Mouse (Mus musculus) cerebellum, adult 9-11 months (tissue): ENCODE results near the gene Ninj1.

ENCODE experiments used
- DNase-seq: peaks from one replicate; pipeline ENCODE4 v3.0.0; 2022

Gene Ninj1

GRCm38 (mm10) chr13:49198734-49199133, 11.4 kb downstream of the Ninj1 start:
- no peak for DNase-seq

DNA sequence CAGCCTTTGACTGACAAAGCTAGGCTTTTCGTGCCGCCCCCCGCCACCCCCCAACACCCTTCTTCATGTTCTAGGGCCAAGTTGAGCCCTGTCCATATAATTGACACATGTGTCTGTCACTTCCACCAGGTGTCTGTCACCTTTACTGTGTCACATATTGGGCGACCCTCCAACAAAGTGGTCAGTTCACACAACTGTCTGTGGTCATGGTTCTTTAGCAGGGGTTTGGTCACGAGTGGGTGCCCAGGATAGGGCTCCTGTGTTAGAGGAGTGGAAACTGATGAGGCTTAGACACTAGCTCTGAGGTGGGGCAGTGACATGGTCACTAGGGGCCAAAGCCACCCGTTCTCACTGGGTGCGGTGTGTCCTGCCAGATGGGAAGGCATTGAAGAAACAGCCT, 12.6 kb downstream of the Ninj1 start:
- DNase-seq = no peak

DNA sequence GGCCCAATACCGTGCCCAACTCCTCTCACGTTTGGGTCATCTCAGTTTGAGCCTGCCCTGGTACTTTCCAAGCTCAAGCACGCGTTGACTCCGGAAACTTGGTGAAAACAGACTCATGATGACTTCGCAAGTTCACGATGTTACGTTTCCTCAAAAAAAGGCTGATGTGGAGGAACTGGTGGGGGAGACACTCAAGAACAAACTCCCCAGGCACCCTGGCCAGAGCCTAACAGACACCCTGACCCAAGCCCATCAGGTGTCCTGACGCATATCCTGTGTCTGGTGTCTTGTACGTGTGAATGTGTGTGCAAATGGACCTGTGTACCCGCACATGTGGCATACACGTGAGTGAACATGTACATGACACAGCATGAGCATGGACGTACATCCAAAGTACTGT, 13.4 kb downstream of the Ninj1 start:
- DNase-seq = no peak

DNA sequence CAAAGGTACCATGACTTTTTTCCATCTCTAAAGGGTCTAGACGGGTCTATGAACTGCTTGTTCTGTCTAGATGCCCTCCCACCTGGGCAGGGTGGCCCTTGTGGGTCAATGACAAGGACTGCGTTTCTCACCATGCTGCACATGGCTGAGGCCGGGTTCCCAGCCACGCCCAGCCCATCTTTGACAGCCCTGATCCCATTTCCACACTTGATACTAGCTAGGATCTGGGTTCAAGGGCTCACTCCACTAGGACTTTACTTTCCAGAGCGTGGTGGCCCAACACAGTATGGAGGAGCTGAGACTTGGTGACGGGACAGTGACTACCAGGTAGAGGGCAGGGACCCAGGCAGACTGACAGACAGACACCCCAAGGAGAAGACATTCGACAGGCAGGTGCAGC, 15.3 kb downstream of the Ninj1 start:
- no peak for DNase-seq

DNA sequence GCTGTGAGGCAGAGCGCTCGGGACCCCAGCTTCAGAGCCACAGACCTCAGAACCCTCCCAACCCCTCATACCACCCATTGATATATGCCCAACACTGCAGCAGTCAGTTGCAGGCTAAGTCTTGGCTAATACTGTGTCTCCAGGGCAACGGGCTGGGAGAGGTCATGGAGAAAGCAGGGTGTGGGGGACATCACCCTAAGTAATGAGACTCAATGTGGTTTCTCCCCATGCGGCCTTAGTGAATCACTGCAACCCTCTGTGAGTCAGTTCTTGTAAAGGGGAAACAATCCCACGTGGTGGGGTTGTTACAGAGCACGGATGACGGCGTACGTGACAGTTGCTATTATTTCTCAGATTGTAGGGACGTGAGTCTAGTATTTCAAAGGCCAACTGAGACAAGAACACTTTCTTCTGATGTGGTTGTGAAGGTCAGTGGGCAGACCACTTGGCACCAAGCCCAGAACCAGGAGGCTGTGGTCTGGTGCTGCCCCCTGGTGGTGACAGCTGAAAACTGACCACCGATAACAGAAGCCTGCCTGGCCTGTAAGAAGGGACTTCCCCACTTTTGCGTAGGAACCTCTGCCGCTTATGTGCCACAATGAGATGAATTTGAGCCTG, 18.2 kb downstream of the Ninj1 start:
- DNase-seq = peak; percentile 78

GRCm38 (mm10) chr13:49206341-49206740, 19.1 kb downstream of the Ninj1 start:
- DNase-seq = no peak

DNA sequence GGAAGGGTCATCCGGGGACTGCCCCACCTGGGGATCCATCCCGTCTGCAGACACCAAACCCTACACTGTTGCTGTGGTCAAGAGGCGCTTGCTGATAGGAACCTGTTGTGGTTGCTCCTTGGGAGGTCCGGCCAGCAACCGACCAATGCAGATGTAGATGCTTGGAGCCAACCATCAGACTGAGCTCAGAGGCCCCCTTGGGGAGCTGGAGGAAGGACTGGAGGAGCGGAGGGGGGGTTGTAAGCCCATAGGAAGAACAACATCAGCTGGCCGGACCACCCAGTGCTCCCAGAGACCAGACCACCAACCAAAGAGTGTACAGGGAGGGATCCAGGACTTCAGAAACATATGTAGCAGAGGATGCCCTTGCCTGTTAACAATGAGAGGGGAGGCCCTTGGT, 22.0 kb downstream of the Ninj1 start:
- no peak for DNase-seq

DNA sequence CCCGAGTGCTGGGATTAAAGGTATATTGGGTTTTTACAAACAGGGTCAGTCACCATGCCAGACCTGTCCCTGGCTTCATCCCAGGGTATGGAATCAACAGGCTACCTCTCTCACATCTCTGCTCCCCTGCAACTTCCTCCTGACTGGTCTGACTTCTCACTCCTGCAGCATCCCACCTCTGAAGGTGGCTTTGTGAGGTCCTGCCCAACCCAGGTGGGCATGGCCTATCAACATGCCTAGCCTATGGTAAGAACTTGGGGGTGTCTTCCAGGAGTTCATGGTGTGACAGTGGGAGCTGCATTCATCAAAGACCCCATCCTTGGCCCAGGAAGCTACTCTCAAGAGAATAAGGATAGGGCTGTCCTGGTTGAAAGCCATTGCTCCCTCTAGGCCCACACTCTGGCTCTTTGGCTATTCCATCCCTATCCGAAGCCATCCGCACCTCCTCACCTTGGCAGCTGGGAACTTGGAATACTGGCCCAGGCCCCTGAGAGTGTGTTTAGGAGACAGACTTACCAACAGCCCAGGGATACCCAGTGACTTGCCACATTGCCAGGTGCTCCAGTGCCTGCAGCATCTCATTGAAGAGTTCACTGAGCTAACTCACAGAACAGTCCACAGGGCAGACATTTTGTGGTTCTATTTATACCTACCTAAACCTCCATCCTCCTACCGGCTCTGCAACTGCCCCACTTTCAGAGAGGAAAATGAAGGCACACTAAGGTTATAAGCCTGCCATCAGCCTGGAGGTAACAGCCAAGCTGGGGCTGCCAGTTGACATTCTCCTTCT, 25.6 kb downstream of the Ninj1 start:
- peak; percentile 54 for DNase-seq

DNA sequence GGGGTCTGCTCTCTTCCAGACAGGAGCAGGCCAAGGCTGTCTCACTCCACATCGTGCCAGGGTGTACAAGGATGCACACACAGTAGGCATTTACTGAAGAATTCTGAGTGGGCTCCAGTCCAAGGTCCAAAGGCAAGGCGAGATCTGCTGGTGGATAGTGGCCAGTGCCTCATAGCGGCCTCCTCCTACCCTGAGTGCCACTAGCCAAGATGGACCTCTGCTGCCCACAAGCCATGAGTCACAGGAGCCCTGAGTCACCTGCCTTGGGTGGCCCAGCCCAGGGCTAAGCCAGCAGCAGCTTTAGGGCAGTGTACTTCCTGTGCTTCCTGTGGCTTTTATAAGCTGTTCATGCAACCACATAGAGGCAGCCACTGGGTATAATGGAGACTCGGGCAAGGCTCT, 26.2 kb downstream of the Ninj1 start:
- peak; percentile 82 for DNase-seq

GRCm38 (mm10) chr13:49214454-49214853, 27.2 kb downstream of the Ninj1 start:
- DNase-seq = peak; percentile 51

GRCm38 (mm10) chr13:49215128-49215503, 27.8 kb downstream of the Ninj1 start:
- DNase-seq = no peak

- DNase-seq = peak; percentile 92
These were observed 28.4 kb downstream of the Ninj1 start, which contains the start of gene Card19 for GRCm38 (mm10) chr13:49215504-49216219. Gene Card19, minus strand, starts transcription at chr13:49216037.

DNA sequence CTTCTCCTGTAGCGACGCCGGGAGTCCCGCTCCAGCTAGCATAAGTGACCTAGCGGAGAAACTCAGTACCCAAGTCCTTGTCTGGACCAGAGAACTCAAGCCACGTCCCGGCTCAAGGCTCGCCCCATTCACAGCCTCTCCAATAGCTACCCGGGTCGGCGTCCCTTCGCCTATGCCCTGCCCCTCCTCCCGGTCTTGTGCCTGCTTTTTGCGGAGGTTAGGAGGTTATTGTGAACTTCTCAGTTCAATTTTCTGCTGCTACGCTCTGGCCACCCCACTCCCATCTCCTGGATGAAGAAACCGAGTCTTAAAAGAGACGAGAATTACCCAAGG, 28.9 kb downstream of the Ninj1 start:
- no peak for DNase-seq

DNA sequence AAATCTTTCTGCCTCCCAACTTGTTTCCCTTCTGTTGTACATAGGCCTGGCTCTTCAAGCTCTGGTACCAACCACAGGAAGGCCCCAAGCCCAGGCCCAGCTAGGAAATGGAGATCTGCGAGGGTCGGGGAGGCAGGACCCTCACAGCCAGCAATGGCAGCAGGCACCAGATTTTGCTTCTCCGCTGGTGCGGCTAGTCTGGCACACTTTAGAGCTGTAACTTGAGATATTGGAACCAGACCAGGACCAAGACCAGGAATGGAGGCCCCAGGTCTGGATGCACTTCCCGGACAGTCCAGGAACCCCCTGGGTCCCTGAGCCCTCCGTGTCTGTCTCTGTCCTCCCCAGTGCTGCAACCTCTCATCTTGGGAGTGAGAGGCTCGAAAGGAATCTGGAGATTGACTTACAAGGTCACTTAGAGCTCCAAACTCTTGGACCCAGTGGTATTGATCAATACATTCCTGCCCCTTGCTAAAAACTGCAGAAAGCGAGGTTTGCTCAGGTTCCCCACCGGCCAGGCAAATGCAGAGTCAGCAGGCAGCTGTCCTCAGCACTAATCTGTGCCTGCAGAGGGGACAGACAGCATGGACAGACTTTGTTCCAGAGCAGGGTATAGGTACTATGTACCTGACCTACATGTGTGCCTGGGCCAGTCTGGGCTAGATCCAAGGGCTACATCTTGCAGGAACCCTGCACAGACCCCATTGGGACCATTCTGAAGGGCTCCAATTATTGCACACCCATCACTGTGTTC, 29.7 kb downstream of the Ninj1 start:
- peak; percentile 50 for DNase-seq

- no peak for DNase-seq
These were observed 31.4 kb downstream of the Ninj1 start for GRCm38 (mm10) chr13:49218651-49219050.

DNA sequence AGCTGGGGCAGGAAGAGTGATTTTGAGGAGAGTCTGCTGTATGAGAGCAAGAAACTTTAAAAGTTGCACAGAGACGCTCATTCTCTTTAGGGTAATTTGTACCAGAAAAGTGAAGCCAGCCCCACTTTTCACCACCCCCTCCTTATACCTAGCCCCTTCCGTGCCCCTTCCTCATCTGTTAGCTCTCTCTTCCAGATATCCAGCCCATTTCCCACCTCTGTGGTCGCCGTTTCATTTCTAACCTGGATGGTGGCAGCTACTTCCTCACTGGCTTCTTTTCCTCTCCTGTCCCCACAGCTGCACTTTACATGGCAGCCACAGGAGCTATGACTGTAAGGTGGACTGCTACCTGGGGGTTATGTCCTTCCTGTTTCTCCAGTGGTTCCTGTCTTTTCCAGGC, 32.1 kb downstream of the Ninj1 start:
- no peak for DNase-seq

DNA sequence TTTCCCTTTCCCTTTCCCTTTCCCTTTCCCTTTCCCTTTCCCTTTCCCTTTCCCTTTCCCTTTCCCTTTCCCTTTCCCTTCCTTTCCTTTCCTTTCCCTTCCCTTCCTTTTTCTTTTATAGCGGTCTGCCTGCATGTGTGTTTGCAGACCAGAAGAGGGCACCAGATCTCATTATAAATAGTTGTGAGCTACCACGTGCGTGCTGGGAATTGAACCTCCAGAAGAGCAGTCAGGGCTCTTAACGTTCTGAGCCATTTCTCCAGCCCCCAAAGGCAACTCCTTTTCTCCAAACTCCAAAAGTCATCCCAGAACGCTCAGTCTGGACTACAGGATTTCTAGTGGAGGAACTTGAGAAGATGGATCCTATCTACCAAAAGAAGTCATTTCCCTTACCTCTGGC, 33.6 kb downstream of the Ninj1 start:
- DNase-seq = no peak

DNA sequence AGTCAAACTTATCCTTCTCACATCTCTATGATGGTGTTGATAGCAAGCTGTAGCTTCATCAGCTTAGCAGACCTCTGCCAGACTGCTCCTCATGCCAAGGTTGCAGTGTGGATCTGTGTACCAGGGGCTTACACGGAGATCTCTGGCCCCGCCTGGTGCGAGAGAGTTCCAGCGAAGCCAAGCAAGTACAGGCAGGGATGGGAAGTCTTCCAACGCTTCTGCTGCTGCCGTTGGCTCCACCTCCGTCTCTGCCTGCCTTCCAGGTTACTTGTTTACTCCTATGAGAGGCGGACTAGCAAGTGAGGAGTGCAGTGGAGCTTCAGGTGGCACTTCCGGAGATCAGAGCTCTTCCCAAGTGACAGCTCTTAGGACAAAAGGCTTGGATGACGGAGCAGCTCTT, 37.0 kb downstream of the Ninj1 start:
- no peak for DNase-seq

GRCm38 (mm10) chr13:49224729-49225128, 37.4 kb downstream of the Ninj1 start:
- no peak for DNase-seq

GRCm38 (mm10) chr13:49225159-49225558, 37.9 kb downstream of the Ninj1 start:
- DNase-seq = no peak

GRCm38 (mm10) chr13:49225633-49226032, 38.3 kb downstream of the Ninj1 start:
- no peak for DNase-seq

DNA sequence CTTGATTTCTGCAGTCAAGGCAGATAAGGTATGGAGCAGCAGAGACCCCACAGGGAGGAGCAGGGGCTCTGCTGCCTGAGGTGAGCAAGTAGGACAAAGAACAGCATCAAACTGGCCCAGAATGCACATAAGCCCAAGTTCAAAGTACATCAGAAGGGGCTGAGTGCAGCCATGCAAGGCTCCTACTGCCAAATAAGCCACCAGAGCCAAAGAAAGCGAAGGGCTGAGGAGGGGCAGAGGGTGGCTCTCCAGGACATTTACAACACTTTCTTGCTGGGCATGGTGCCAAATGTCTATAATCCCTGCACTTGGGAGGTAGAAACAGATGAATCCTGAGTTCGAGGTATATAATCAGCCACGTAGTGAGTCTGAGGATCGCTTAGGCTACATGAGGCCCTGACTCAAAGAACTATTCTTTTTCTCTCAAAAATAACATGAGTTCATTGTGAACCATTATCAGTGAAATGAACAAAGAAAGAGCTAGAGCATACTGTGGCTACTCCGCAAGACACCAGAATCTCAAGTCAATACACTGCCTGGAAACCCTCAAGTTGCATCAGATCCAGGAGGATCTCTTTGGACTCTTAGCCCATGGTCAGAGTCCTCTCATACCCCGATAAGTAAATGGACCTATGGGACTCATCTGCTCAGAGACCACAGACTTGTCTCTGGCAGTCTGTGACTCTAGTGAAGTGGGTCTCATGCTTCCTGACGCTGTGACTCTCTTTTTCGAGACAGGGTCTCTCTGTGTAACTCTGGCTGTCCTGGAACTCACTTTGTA, 46.7 kb downstream of the Ninj1 start:
- no peak for DNase-seq

GRCm38 (mm10) chr13:49234711-49235110, 47.4 kb downstream of the Ninj1 start:
- no peak for DNase-seq
